9 mouse cellular contexts compared by ENCODE assay signal in genomic region chr13:110382447-110382901, GRCm38 (mm10). TPM values are rescaled to one million over a fixed set of nuclear protein-coding genes. Genes with fewer than 3 reads are reported as not detected.
DNase-seq lines count a peak whose midpoint lies in the region; ATAC-seq and TF ChIP-seq lines count a peak whose summit lies in the region.
"Had no signal": no experiment of that assay in that cellular context is flagged by ENCODE, and none has a peak within 500 bp of the region (broad histone marks: within the 10 kb centered on the region; RNA-seq: fewer than 3 reads in every experiment).

No protein-coding gene starts in this region.

- TF ChIP-seq POLR2A in lung, adult 2 months (IDR thresholded peaks at IDR 0.05; ENCODE audit: borderline replicate concordance, extremely low read depth, low read depth, low read length) = no peak

- DNase-seq in adrenal gland, adult (ENCODE audit: inconsistent age in 2 of 2, low spot score in 1 of 2) = peak; percentile 17 to 69
- DNase-seq in adrenal gland, postnatal 4 days (ENCODE audit: low spot score in 2 of 2) = no peak
- peak; percentile 52 for DNase-seq in lung, postnatal 10 days
- no peak for DNase-seq in lung, adult 2 months
- DNase-seq in kidney, postnatal 10 days = peak; percentile 48
- DNase-seq in natural killer cell, adult 2 months (ENCODE audit: low spot score in 2 of 2) = peak; percentile 27 to 36
- DNase-seq in frontal cortex, postnatal 10 days (ENCODE audit: low spot score in 2 of 2) = no peak

- TF ChIP-seq CTCF in lung, adult 2 months (IDR thresholded peaks at IDR 0.05; ENCODE audit: insufficient read depth, low read length) = no peak; the same call in 1 of the 2 replicates

- WGBS in lung, adult 2 months = 18% methylated on average over 5 of the region's 5 CpGs

- peak; percentile 67; the same call in 1 of the 2 replicates for ATAC-seq in erythroblast, adult 5-6 weeks (replicated peaks; ENCODE audit: low FRiP score, poor library complexity, severe bottlenecking)

- no peaks in the 10 kb centered on the region for H3K4me1 ChIP-seq in lung, adult 2 months (ENCODE audit: control insufficient read depth, insufficient read depth, low read length)
- H3K4me1 ChIP-seq: liver, embryonic 15.5 days had no signal

- no peak overlapping the region for H3K4me3 ChIP-seq in lung, adult 2 months (replicated peaks; ENCODE audit: extremely low read depth, low read depth, low read length)
- H3K4me3 ChIP-seq: liver, embryonic 15.5 days had no signal

RNA-seq across cellular contexts. Expression of gene Plk2, which starts 12.4 kb away (rescaled TPM):
- total RNA-seq in adrenal gland, postnatal 4 days (2021) = 10 to 100 TPM; 51.7 to 68.1 TPM
- 24.5 and 27.1 TPM in 2 replicates for polyA plus RNA-seq in lung, adult 2 months (2012; rRNA removed)
- total RNA-seq in erythroblast, adult 5-6 weeks (2015; ENCODE audit: low replicate concordance) = 0.38 TPM in 1 of 2 replicates, not detected in the other
- 0.17 and 2.9 TPM in 2 replicates for total RNA-seq in erythroblast, adult 5-6 weeks (2017; ENCODE audit: low replicate concordance)

RNA-seq across cellular contexts. Expression of gene Gapt, which starts 25.5 kb away (rescaled TPM):
- total RNA-seq in adrenal gland, postnatal 4 days (2021) = under 1 TPM; 0.22 to 0.34 TPM
- polyA plus RNA-seq in lung, adult 2 months (2012; rRNA removed) = 0.59 and 1.5 TPM in 2 replicates
- total RNA-seq in erythroblast, adult 5-6 weeks (2015; ENCODE audit: low replicate concordance) = 38.7 and 44.4 TPM in 2 replicates
- 4.0 and 7.3 TPM in 2 replicates for total RNA-seq in erythroblast, adult 5-6 weeks (2017; ENCODE audit: low replicate concordance)

Comparison
In these comparisons a context has a peak if more than half of its experiments do, and no peak if none do; other contexts are left out.
1. DNase-seq: peak in adrenal gland, adult (2 of 2), lung, postnatal 10 days (single experiment), kidney, postnatal 10 days (single experiment) and natural killer cell, adult 2 months (2 of 2); none in adrenal gland, postnatal 4 days (0 of 2), lung, adult 2 months (single experiment) and frontal cortex, postnatal 10 days (0 of 2).
2. RNA of gene Plk2, which starts 12.4 kb away (total RNA-seq): 51.7 to 68.1 TPM in adrenal gland, postnatal 4 days; 0.17 to 2.9 TPM in erythroblast, adult 5-6 weeks; every median in the first group is over 10 times any median in the second.